Mouse (Mus musculus) cerebellum, adult (tissue): ENCODE results near the gene Capn7.

ENCODE experiments used
- ATAC-seq: cut with Nextera tagmentation; 2 replicates; pipeline ENCODE4 v1.9.2; 2017; ENCODE audit warnings: mild to moderate bottlenecking, moderate library complexity, mixed read lengths; ENCODE audit not compliant: insufficient number of reproducible peaks, low FRiP score, low TSS enrichment

The Capn7 gene

GRCm38 (mm10) chr14:31393936-31394630 lies 57.6 kb downstream of the Capn7 start:
- ATAC-seq: peak; percentile 53; the same call in 1 of the 2 replicates

- ATAC-seq: no peak
Observed at GRCm38 (mm10) chr14:31394822-31395532, 58.5 kb downstream of the Capn7 start.

GRCm38 (mm10) chr14:31395629-31396199 lies 59.3 kb downstream of the Capn7 start:
- no peak for ATAC-seq

GRCm38 (mm10) chr14:31396428-31396827 lies 60.0 kb downstream of the Capn7 start:
- no peak for ATAC-seq

- ATAC-seq: no peak
Observed at GRCm38 (mm10) chr14:31397353-31397752, 60.9 kb downstream of the Capn7 start.

GRCm38 (mm10) chr14:31397791-31398595 lies 61.6 kb downstream of the Capn7 start:
- ATAC-seq: no peak

GRCm38 (mm10) chr14:31398819-31399218 lies 62.4 kb downstream of the Capn7 start:
- ATAC-seq: no peak

GRCm38 (mm10) chr14:31399271-31399670 lies 62.8 kb downstream of the Capn7 start:
- ATAC-seq: no peak

- ATAC-seq: no peak
Observed at GRCm38 (mm10) chr14:31400246-31400645, 63.8 kb downstream of the Capn7 start.

GRCm38 (mm10) chr14:31400896-31401295 lies 64.5 kb downstream of the Capn7 start:
- no peak for ATAC-seq

GRCm38 (mm10) chr14:31401918-31402427 lies 65.5 kb downstream of the Capn7 start:
- ATAC-seq: no peak

GRCm38 (mm10) chr14:31402693-31403092 lies 66.3 kb downstream of the Capn7 start:
- no peak for ATAC-seq

- ATAC-seq: no peak
Observed at GRCm38 (mm10) chr14:31403556-31403955, 67.1 kb downstream of the Capn7 start.

GRCm38 (mm10) chr14:31403995-31404394 lies 67.6 kb downstream of the Capn7 start:
- ATAC-seq: no peak

GRCm38 (mm10) chr14:31404663-31405062 lies 68.2 kb downstream of the Capn7 start:
- no peak for ATAC-seq

GRCm38 (mm10) chr14:31405652-31406051 lies 69.2 kb downstream of the Capn7 start:
- no peak for ATAC-seq

- ATAC-seq: peak; percentile 68
Observed at GRCm38 (mm10) chr14:31406154-31406810, 69.8 kb downstream of the Capn7 start.

GRCm38 (mm10) chr14:31407208-31407607 lies 70.8 kb downstream of the Capn7 start:
- no peak for ATAC-seq

GRCm38 (mm10) chr14:31407911-31408604 lies 71.6 kb downstream of the Capn7 start:
- no peak for ATAC-seq
